Mouse (Mus musculus) embryonic stem cell, embryonic (primary cell): ENCODE results near the gene Rufy3.

ENCODE experiments used
- CTCF ChIA-PET, 4 experiments: fragments of 300-600 bp in 2 of 4; fragments of 350-600 bp in 2 of 4; sonication (Branson Sonifier 250); formaldehyde crosslinking; loops; one replicate each; lab custom pipeline; 2022; ENCODE audit warnings: inconsistent platforms in 2 of 4; lab: Charles Lee
- POLR2A ChIA-PET, 4 experiments: fragments of 300-600 bp in 2 of 4; fragments of 350-600 bp in 2 of 4; sonication (Branson Sonifier 250); formaldehyde crosslinking; loops; one replicate each; lab custom pipeline; 2022; ENCODE audit warnings: antibody characterized with exemption in 4 of 4, inconsistent platforms in 1 of 4; lab: Charles Lee

The Rufy3 gene

DNA sequence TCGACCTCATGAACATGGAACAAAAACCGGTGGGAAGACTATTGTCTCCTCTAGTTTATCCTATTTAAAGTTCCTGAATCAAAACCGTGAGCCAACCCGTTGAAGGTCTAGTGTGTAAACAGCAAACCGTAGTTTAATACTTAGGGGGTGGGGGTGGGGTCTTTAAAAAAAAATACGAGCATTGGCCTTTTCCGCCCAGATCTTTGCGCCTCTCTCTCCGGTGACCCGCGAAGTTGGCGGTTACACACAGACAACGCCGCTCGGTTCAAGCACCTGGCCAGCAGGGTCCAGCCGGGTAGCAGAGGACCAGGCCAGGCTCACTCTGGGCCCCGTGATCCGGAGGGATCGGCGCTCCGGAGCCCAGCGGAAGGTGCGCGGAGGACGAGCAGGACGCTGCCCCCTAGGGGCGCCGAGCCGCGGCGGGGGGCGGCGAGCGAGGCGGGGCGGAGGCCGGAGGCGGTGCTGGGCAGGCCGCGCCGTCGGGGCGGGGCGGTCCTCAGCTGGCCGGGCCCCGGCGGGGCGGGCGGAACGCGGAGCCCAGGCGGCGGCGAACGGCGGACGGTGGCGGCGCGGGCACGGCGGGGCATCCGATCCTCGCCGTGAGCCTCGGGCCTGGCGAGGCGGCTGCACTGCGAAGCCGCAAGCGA lies at the start of gene Rufy3:
Rufy3 (plus strand) TSS at position 540 of the 647 bp plus-strand sequence.
- CTCF ChIA-PET: interaction anchor here (0.6 to 1.9 kb wide), 4 partner anchors 10 to 323 kb away, joined by 3 to 9 read pairs (median 4); partner anchors contain the start of gene Utp3 (in 2 of the 4)
- POLR2A ChIA-PET: interaction anchor here (0.7 to 7.4 kb wide), 18 partner anchors 8 to 203 kb away, joined by 3 to 88 read pairs (median 8); partner anchors contain the start of genes Utp3 (in 4 of the 4), Dck (in 1 of the 4) and Mob1b (in 1 of the 4)

DNA sequence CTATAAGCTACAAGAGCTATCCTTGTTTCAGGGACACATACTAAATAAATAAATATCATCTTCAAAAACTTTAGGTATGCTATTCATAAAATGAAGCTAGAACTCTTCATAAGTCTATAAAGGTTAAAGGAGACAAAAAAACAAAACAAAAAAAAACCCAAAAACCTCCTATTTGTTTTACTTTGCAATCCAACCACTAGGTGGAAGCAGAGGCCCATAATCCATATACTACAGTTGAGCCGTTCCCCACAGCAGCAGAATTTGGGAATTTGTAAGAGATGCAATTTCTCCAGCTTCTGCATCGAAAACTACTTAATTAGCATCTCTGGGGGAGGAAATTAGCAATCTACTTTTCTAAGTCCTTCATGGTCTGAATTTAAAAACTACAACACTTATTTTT lies 45.6 kb upstream of the Rufy3 start:
- CTCF ChIA-PET: interaction anchor here in 3 of 4 experiments (0.7 to 1.7 kb wide), 5 partner anchors 35 to 670 kb away, joined by 3 to 8 read pairs (median 4); partner anchors contain the start of gene Utp3 (in 1 of the 3)
- POLR2A ChIA-PET: no interaction called here

DNA sequence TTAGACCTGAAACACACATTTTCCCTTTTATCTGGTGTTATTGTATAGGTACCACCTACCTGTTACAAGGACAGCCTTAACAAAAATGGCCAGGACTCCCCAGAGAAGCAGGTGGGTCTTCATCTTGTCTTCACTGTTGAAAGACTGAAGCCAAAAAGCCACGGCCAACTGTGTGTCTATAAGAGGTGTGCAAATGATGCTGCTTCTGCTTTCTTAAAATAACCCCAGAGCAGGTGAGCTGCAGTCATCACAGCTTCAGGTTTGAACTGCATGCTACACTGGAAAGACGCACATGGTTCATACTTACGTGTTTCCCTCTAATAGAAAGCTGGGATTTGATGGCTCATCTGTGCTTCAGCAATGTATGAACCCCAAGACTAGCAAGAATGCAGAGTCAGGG lies 37.2 kb upstream of the Rufy3 start, which contains the start of gene Jchain:
Jchain (minus strand) TSS at position 235 of the 400 bp plus-strand sequence.
- ChIA-PET POLR2A (no interaction called here), CTCF (no interaction called here)

DNA sequence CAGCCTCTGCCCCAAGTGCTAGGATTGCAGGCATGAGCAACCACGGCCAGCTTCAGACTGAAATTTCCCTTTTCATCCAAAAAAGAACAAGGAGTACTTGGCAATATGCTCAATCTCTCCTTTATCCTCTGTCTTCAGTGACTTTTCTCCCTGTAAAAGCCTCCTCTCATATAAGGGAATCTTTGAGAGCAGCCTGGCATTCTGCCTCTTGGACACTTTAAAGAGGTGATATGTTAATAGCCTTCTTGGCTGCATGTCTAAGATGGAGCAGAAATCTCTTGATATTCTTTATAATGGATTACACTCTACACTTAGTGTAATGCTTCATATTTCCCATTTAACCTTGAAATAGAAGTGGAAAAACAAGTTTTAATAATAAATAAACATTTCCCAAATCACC lies 33.9 kb upstream of the Rufy3 start:
- ChIA-PET POLR2A (no interaction called here), CTCF (interaction anchor here in 1 of 4 experiments (0.7 kb wide), 2 partner anchors 10 to 12 kb away, joined by 3 read pairs; no protein-coding TSS in a partner anchor)

DNA sequence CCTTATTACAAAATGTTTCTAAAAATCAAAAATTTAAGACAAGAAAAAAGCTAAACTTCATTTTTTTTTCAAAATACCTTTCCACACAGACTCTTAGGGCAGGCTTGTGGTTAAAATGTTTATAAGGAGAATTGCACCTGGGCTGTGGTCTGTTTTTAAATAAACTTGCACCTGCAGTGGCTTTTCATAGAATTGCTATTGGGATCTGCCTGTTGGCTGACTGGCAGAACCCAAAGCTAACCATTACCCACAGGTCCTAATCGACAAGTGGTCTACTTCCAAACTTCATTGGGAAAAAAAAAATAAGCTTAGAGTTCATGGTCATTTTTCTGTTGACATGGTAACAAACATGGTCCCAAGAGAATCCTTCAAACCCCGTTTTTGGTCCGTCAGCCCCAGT lies 30.1 kb upstream of the Rufy3 start:
- POLR2A ChIA-PET: interaction anchor here in 1 of 4 experiments (1.0 kb wide), 1 partner anchor 19 kb away, joined by 3 read pairs; no protein-coding TSS in a partner anchor
- CTCF ChIA-PET: no interaction called here

DNA sequence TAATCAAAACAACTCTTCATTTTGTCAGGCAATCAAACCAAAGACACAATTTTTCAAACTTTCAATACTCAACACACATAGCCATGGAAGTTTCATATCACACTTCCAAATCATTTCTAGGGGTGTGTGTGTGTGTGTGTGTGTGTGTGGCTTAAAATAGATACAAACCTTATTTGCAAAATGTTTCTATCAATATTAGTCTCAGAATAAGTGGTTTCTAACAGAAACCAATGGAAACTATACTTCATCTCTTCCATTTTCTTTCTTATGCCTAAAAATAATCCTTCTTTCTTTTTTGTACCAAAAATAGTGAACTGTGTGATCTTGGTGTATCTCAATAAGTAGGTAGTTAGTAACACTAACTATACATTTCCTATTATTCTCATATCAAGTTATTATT lies 24.0 kb upstream of the Rufy3 start:
- CTCF ChIA-PET: no interaction called here
- POLR2A ChIA-PET: no interaction called here

DNA sequence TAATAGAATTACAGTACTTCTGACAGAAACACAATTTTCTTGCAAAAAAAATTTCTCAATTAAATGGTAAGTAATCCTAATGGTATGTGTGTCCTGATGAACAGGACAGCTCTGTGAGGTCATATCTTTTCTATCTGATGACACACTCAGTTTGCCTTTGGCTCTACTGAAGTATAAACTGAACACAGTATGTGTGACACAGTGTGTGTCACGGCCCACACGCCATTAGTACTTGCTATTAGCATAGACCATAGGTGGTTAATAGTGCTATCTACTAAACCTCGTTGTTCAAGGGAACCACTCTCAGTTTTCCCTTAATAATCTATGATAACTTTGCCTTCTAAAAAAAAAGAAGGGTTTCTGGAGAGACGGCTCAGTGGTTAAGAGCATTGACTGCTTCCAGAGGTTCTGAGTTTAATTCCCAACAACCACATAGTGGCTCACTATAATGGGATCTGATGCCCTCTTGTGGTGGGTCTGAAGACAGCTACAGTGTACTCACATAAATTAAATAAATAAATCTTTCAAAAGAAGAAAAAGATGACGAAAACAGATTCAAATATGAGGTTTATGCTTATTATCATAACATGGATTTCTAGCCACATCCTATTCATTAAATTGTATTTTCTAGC lies 22.1 kb upstream of the Rufy3 start:
- POLR2A ChIA-PET: interaction anchor here in 2 of 4 experiments (1.0 to 1.4 kb wide), 2 partner anchors 11 to 22 kb away, joined by 3 to 7 read pairs; partner anchors contain the start of genes Rufy3 (in 1 of the 2) and Utp3 (in 1 of the 2)
- CTCF ChIA-PET: interaction anchor here in 3 of 4 experiments (0.6 to 1.6 kb wide), 5 partner anchors 10 to 70 kb away, joined by 3 to 6 read pairs (median 3); partner anchors contain the start of gene Utp3 (in 2 of the 3)

DNA sequence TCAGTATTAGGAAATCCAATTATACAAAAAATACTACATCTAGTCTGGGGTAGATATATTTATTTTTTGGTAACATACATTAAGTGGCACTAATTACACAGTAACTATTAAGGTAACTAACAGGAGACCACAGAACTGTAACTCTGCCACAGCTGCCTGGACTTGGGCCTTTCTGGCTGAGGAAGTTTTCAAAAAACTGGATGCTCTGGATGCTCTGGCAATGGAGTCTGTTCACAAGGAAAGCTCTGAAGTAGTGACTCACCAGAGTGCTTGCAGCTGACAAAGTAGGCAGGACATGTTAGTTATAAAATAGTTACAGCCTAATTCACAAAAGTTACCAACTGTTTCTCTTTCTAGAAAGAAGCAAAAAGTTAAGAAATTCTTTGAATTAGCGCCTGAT lies 20.4 kb upstream of the Rufy3 start:
- ChIA-PET POLR2A (interaction anchor here in 2 of 4 experiments (1.2 to 2.5 kb wide), 5 partner anchors 9 to 220 kb away, joined by 3 to 21 read pairs (median 7); partner anchors contain the start of genes Utp3 (in 2 of the 2) and Dck (in 1 of the 2)), CTCF (interaction anchor here in 3 of 4 experiments (1.0 to 1.6 kb wide), 3 partner anchors 9 to 10 kb away, joined by 3 to 8 read pairs (median 6); partner anchors contain the start of gene Utp3 (in 3 of the 3))

DNA sequence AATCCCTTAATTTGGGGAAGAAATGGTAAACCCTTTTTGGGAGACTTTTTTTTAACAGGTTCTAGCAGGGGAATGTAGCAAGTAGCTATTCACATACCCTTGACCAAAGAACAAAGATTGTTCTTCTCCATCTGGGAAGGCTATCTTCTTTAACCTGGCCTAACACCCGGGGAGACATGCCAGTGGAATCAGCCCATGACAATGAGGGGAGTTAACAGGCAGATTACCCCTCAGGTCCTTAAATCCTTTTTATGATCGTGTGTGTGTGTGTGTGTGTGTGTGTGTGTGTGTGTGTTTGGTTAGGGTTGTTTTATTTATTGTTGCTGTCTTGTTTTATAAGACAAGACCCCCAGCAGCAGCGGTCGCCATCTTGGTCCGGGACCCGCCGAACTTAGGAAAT lies 19.3 kb upstream of the Rufy3 start:
- CTCF ChIA-PET: interaction anchor here in 3 of 4 experiments (1.0 to 1.6 kb wide), 3 partner anchors 8 to 9 kb away, joined by 3 to 8 read pairs (median 6); partner anchors contain the start of gene Utp3 (in 3 of the 3)
- POLR2A ChIA-PET: interaction anchor here in 3 of 4 experiments (0.6 to 2.5 kb wide), 19 partner anchors 8 to 1047 kb away, joined by 3 to 21 read pairs (median 3); partner anchors contain the start of genes Utp3 (in 3 of the 3), Dck (in 2 of the 3) and Mob1b (in 1 of the 3)

DNA sequence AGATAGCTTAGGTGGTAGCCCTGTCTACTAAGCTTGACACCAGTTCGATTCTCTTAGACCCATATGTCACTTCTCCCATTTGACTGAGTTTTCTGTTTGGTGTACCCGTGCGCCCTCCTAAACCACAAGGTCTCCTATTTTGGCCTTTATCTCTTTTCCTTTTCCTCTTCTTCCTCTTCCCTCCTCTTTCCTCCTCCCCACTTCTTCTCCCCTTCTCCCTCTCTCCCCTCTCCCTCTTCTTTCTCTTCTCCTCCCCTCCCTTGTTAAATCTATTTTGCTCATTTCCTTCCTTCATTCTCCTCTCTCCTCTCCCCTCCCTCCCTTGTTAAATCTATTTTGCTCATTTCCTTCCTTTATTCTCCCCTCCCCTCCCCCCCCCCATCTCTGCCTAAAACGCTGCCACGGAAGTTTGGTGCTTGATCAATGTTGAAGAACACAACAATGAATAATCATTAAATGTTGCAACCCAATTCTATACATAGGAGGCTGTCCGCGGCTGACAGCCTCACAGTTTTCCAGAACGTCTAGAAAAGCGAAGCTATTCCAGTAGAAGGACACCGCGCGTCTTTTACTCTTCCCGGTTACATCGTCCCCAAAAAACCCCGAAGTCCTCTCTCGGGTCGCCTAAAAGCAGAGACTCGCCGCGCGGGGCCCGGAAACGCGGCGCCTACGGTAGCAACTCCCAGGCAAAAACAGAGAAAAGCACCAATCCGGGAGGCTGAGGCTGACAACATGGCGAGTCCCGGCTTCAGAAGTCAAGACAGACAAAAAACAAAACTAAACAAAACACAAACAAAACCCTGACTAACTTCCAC lies 11.4 kb upstream of the Rufy3 start:
- ChIA-PET CTCF (interaction anchor here in 3 of 4 experiments (0.6 to 2.0 kb wide), 12 partner anchors 8 to 211 kb away, joined by 3 to 9 read pairs (median 5); partner anchors contain the start of genes Dck (in 1 of the 3) and Rufy3 (in 1 of the 3)), POLR2A (interaction anchor here in 3 of 4 experiments (0.5 to 7.5 kb wide), 35 partner anchors 8 to 929 kb away, joined by 3 to 88 read pairs (median 5); partner anchors contain the start of genes Dck (in 3 of the 3), Rufy3 (in 3 of the 3), Grsf1 (in 1 of the 3) and Mob1b (in 1 of the 3))

DNA sequence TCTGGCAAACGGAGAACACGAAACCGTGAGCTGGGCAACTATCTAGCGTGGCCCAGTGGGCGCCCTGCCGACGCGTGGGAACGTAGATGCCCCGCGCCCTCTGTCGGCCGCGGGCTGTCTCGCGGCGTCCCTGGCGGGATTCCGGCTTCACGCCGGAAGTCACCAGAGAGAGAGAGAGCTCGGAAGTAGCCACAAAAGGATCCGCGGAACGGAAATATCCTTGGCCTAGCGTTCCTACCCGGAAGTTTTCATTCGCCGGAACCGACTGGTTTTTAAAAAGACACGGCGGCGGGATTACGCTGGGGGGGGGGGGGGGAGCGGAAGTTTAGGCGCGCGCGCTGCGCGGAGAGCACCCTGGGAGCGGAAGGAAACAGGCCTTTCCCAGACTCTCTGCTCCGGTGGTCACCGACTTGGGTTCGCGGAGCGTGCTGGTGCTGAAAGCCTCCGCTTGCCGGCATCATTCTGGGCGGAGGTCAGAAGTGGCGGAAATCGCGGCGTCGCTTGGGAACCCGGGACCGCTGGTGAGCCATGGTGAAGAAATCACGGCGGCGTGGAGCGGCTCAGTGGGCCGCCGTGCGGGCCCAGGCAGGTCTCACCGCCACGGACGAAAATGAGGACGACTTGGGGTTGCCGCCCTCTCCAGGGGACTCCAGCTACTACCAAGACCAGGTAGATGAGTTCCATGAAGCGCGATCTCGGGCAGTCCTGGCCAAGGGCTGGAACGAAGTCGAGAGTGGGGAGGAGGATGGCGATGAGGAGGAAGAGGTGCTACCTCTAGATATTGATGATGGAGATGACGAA lies 10.6 kb upstream of the Rufy3 start, which contains the start of gene Utp3:
Utp3 (plus strand) TSS at position 377 of the 801 bp plus-strand sequence.
- CTCF ChIA-PET: interaction anchor here (0.6 to 2.0 kb wide), 13 partner anchors 8 to 687 kb away, joined by 3 to 9 read pairs (median 4); partner anchors contain the start of genes Dck (in 1 of the 4) and Rufy3 (in 1 of the 4)
- POLR2A ChIA-PET: interaction anchor here (0.5 to 7.5 kb wide), 44 partner anchors 9 to 929 kb away, joined by 3 to 88 read pairs (median 4); partner anchors contain the start of genes Dck (in 3 of the 4), Rufy3 (in 3 of the 4), Mob1b (in 2 of the 4) and Grsf1 (in 1 of the 4)

DNA sequence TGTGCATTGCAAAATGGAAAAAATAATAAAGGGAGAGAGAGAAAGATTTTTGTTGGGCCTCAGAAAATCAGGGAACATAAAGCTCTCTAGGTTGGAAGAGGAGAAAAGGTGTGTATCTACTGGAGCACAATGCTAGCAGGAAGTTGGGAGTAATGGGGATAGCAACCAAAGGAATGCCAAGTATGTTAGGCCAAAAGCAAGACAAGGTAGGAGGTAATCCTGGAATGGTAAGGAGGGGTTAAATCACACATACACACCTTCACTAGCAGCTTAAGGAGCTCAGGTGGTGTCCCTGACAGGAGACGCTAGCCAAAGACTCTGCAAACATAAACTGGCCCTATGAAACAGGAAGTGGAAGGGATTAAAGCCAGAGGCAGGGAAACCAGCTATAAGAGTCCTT lies 5.8 kb upstream of the Rufy3 start:
- ChIA-PET CTCF (no interaction called here), POLR2A (interaction anchor here in 2 of 4 experiments (1.1 to 7.5 kb wide), 6 partner anchors 7 to 161 kb away, joined by 3 to 88 read pairs (median 3); partner anchors contain the start of genes Mob1b (in 1 of the 2) and Rufy3 (in 1 of the 2))

DNA sequence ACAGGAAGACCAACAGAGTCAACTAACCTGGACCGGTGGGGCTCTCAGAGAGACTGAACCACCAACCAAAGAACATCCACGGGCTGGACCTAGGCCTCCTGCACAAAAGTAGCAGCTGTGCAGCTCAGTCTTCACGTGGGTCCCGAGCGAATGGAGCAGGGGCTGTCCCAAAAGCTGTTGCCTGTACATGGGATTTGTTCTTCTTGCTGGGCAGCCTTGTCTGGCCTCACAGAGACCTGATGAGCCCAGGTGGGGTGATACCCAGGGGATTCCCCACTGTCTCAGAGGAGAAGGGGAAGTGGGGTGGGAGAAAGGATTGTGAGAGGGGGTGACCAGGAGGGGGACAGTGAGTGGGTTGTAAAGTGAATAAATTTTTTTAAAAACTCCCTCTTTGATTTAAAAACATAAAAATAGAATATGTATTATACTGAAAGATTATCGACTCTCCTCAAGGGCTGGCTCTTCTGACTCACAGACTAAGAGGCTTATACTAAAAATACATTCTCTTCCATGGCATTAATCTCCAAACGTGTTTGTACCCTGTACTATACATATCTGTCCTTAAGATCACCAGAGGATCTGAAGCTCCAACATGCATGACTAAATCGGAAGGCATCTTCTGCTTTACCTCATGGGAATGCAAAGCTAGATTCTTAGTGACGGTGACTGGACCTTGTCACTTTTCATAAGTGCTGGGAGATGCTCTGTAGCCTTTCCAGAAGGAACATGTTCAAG lies 3.6 kb upstream of the Rufy3 start:
- ChIA-PET CTCF (interaction anchor here in 1 of 4 experiments (0.8 kb wide), 1 partner anchor 53 kb away, joined by 3 read pairs; no protein-coding TSS in a partner anchor), POLR2A (interaction anchor here in 3 of 4 experiments (0.6 to 3.3 kb wide), 8 partner anchors 14 to 204 kb away, joined by 3 to 13 read pairs (median 3); partner anchors contain the start of genes Dck (in 2 of the 3), Grsf1 (in 1 of the 3) and Mob1b (in 1 of the 3))

DNA sequence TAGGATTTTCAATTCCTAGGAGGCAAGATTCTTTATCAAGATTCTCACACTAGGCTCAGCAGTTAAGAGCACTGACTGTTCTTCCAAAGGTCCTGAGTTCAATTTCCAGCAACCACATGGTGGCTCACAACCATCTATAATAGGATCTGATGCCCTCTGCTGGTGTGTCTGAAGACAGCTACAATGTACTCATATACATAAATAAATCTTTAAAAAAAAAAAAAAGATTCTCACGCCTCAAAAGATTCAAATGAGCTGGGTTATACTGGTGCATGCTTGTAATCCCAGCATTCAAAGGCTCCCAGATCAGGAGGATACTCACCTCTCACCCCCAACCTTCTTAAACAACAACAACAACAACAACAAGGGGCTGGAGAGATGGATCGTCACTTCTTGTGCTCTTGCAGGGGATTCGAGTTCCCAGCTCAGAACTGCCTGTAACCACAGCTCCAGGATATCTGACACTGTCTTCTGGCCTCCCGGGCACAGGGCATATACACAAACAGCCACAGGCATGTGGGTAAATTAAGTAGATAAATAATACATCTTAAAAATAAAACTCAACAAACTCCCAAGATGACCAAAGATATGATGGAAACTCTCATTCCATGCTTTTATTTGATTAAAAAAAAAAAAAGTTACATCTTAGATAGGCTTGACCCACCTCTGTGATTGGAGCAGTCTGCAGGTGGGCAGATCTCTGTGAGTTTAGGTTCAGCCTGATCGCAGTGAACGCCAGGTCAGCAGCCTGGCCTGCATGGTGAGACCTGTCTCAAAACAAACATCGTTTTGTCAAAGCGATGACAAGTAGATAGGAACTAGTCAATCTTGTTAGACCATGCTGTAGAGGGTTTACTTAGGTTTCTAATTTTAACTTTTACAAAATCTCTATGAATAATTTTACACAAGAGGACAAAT lies 1.7 kb upstream of the Rufy3 start:
- POLR2A ChIA-PET: interaction anchor here (0.6 to 7.4 kb wide), 16 partner anchors 7 to 1154 kb away, joined by 3 to 88 read pairs (median 4); partner anchors contain the start of genes Utp3 (in 3 of the 4) and Dck (in 1 of the 4)
- CTCF ChIA-PET: interaction anchor here in 3 of 4 experiments (0.6 to 1.6 kb wide), 7 partner anchors 9 to 1677 kb away, joined by 3 to 6 read pairs (median 3); partner anchors contain the start of gene Utp3 (in 2 of the 3)
